Mouse (Mus musculus) liver, embryonic 14.5 days (tissue): ENCODE results near the gene Slc35d3.

Experiments used
- CTCF ChIP-seq: IDR thresholded peaks from 2 replicates; pipeline ENCODE4 v1.5.1; 2016; ENCODE audit warnings: antibody characterized with exemption, low read depth, control low read depth
- EP300 ChIP-seq: IDR thresholded peaks from 2 replicates; pipeline ENCODE4 v1.6.1; 2016; ENCODE audit warnings: antibody characterized with exemption, low read depth

DNA sequence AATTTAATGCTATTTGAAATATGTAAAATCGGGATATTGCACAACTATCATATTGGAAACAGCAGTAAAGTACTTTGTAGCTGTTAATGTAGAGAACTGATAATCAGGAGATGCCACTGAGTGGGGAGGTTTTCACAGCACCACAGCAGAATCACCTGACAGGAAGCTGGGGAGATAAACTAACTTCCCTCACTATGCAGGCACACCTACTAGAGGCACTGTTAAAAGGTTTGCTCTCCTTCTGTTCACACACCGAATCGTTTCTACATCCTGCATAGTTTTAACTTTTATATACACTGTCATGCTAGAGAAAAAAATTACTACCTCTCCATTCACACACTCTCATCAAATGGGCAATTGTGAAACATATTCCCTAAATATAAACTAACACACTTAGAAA lies 35.0 kb upstream of the Slc35d3 start:
- TF ChIP-seq CTCF (no peak), EP300 (no peak)
